Mouse (Mus musculus) MN1 (cell line): Measurements from ENCODE around the gene Poc5.

Source experiments
- DNase-seq: peaks from one replicate; pipeline ENCODE4 v3.0.0-alpha.2; 2016; ENCODE audit warnings: low spot score

Poc5 gene

DNA sequence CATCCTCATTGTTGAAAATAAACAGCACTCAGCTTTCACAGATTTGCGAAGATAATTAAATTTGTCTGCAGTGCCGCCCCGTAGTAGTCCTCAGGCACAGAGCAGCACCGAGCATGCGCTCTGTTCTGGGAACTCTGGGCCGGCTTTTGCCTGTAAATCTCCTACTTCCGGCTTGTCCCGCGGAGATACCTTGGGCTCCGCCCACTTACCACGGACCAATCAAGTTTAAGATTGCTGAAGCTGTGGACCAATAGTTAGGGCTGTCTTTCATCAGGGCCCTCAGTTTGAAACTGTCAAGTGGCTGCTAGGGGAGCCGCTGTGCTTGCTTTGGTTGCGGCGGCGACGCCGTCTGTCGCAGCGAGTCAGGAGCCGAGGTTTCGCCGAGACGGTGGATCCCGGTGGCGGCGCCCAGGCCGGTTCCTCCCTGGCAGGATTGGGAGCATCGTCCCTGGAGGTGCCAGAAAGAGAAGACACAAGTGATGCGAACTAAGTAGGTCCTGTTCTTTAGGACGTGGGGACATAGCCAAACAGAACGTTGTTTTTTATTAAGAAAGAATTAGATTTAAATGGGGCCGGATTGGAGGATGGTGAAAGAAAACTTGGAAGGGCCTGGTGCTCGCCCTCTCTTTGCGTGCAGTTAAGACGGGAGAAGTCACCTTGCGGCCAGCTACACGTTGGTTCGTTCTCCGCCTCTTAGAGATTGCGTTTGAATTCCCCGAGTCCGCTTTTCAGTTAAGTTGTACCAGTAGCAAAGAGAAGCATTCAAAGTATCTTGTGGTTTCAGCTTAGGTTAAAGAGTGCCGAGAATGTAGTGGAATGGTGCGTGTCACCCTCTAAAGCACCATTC is at the start of gene Poc5:
Poc5 (plus strand) TSS at position 253 of the 847 bp plus-strand sequence.
- peak; percentile 99 for DNase-seq

DNA sequence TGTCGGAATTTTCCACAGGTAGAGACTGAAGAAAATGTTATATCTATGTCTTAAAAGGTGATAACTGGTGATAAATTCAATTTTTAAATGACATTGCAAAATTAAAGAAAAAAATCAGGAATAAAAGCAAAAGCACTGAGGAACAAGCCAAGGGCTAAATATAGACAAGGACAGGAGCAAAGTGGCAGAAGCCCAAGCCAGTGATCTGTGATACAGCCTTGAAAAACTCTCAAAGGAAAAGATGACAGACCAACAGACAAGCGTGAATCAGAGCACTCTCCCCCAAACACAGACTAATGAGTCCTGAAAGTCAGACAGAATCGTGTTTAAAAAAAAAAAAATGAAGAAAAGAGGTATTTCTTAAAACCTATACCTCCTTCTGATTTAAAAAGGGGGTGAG is 46.6 kb upstream of the Poc5 start:
- DNase-seq = no peak

DNA sequence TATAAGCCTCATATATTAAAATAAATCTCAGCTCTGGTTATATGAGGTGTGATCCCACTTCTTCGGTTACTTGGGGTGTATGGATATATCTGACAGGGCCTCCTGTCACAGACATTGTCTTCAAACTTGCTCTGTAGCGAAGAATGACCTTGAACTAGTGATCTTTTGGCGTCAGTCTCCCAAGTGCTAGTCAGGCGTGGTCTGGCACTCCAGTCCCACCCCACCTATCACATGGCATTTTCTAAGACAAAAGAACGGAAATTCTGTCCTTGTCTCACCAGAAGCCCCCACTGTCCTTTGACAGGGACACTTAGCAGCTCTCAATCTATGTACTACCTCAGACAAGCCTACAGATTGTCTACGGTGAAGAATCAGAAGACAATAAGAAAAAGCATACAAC is 43.3 kb upstream of the Poc5 start:
- no peak for DNase-seq

DNA sequence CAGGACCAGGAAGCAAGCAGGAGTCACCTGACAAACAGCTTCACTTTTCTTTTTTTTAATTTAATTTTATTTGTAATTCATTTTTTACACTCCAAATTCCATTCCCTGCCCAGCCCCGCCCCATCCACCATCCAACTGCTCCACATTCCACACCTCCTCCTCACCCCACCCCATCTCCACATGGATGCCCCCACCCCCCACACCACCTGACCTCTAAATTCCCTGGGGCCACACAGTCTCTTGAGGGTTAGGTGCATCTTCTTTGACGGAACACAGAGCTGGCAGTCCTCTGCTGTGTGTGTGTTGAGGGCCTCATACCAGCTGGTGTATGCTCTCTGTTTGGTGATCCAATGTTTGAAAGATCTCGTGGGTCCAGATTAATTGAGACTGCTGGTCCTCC is 41.5 kb upstream of the Poc5 start:
- peak; percentile 13 for DNase-seq

DNA sequence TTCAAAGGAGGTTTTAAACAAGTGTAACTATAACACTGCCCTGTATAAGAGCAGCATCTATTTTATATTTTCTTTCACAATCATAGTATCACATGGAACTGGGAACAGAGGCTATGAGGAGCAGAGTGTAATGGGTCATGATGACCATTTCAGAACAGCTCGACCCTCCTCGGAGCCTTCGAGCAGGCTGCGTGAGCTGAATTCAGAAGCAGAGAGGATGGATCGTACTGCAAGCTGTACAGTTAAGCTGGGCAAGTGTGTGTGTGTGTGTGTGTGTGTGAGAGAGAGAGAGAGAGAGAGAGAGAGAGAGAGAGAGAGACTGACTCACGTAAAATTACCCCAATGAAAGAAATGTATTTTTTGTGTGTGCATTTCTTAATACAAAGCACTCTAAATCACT is 37.9 kb upstream of the Poc5 start:
- no peak for DNase-seq

DNA sequence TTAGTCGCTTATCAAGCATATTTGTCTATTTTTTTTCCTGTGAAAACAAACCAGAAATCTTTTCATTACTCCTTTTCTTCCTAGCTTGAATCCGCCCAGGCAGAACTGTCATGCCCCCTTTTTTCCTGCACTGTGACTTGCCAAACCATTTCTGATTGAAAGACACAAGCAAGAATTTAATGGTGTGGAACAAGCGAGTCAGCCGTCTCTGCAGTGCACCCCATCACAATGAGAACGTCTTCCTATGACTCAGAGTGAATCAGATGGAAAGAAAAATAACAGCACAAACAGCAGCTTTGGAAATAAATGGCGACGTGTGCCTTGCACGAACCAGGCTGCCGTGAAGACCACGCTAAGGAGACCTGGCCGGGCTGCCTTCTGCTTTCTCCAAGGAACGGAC is 36.8 kb upstream of the Poc5 start:
- DNase-seq = no peak

DNA sequence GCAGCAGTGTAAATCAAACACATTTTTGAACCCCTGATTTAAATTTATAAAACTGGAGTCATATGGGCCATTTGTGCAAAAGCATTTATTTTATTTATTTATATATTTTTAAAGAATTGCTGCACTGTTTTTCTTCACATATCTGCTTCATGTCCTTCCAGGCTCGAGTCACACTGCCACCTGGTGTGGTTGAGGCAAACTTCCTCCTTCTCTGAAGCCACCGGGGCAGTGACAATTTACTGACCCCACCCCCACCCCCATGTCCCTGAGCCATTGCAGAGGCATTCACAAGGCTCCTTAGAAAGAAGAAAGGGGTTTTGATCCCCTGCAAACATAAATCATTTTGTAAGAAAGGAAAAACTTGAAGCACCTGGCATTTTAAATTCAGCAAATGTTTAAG is 12.6 kb upstream of the Poc5 start:
- DNase-seq = no peak

DNA sequence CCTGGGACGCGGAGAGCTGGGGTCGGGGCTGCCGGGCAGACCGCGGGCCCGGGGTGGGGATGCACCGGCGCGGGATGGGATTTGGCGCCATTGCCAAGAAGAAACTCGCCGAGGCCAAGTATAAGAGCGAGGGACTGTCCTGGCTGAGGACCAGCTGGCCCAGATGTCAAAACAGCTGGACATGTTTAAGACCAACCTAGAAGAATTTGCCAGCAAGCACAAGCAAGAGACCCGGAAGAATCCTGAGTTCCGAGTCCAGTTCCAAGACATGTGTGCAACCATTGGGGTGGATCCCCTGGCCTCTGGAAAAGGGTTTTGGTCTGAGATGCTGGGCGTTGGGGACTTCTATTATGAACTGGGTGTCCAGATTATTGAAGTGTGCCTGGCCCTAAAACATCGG is 11.2 kb upstream of the Poc5 start:
- no peak for DNase-seq

DNA sequence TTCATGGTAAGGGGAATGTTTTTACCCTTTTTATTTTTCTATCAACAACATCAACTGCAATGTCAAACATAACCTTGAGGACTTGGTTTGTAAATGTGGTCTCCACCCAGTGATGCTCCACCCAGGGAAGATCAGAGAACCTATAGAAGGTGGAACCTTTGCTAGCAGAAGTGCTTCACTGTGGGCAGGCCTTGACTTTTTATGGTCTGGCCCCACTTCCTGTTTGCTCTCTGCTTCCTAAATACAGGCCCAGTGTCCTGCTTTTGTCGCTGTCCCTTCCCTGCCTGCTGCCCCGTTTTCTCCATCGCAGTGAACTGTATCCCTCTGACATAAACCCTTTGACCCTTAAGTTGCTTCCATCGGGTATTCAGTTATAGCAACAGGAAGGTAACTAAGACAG is 10.2 kb upstream of the Poc5 start:
- DNase-seq = no peak

DNA sequence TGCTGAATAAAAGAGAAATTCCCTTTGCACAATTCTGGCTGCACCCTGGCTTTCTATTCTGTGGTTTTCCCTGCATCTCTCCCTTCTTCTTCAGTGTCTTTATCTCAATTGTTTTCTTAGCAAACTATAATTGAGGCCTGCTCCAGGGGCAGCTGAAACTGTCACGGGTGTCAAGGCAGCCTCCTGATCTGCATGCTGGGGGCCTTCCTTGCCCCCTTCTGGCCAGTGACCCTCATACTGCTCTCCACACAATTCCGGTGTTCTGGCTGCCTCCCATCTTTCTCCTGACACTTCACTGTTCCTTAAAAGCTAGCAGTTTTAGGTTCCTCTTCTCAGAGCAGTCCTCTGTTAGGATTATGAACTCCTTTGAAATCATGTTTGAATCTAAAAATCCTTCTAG is 1.2 kb downstream of the Poc5 start:
- DNase-seq = peak; percentile 61

DNA sequence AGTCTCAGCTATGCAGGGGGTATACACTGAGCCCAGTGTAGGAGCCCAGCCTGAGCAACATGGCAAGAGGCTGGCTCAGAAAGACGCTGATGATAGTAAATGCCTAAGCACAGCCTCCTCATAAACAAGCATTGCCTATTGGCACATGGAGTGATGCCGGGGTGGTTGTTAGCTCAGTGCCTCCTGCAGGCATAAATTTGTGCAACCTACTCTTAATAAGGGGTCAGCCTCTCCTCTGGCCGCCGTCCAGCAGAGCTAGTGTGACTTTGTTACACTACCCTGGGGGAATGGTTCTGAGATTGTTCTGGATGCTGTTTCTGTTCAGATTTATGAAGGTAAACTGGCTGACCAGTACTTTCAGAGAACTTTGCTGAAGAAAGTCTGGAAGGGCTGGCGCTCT is 13.2 kb downstream of the Poc5 start:
- peak; percentile 38 for DNase-seq

DNA sequence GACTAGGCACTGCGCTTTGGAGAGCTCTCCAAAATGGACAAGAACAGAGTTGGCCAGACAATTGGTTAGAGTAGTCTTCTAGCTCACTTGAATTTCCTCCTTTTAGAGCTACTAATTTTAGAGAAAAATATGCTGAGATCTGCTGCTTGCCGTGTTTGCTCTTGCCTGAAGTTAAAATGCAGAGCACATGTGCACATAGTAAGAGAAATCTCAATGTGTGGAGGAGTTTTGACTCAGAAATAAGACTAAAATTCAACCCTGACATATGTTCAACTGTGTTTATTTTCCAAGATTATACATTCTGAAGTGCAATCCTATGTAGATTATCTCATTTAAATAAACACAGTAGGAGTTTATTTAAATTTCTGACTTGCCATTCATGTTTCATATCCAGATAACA is 17.4 kb downstream of the Poc5 start:
- DNase-seq = no peak

DNA sequence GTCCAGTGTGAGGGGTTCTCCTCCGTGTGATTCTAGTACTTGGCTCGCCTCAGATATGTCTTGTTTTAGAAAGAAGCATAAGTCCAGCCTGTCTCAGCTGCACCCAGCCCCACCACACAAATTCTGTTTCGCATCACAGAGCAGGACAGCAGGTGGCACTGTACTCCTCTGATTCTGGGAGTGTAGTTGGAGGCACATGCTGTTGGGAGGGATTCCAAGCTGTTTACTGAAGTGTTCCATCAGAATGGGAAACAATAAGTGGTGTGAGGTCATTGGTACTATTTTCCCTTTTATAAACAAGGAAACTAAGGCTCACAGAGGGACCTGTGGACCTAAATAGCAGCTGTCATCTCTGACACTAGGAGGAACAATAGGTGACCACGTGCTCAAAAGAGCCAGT is 18.9 kb downstream of the Poc5 start:
- peak; percentile 61 for DNase-seq

DNA sequence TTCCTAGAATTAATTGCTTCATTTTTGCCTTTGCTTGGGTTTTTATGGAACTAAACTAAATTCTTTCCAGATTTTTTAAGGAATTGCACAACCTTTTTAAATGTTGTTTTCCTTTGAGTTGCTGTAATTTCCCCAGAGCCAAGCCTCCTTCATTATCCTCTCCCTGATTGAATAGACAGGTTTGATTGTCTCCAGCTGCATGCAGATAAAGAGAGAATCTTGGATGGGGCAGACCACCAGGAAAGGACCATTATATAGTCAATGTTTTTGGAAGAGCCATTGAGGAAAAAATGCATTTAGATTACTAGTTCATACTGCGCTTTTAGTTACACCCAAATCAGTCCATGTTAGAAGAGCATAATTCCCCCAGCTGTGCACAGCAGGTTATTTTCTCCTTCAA is 20.7 kb downstream of the Poc5 start:
- DNase-seq = no peak

DNA sequence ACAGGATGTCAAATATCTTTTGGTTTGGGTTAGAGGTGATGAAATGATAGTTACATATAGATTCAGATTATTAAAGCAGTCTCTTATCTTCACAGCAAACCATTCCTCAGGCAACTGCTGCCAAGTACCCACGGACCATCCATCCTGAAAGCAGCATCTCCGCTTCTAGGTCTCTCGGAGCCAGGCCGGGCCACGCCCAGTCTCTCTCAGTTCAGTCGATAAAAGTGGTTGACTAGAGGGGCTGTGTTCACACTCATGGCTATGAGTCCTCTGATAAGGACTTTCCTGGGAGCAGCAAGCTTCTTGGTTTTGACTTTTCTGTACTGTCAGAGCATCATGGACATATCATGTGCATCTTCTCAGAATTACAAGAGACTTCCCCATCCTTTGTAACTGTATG is 26.3 kb downstream of the Poc5 start:
- no peak for DNase-seq

DNA sequence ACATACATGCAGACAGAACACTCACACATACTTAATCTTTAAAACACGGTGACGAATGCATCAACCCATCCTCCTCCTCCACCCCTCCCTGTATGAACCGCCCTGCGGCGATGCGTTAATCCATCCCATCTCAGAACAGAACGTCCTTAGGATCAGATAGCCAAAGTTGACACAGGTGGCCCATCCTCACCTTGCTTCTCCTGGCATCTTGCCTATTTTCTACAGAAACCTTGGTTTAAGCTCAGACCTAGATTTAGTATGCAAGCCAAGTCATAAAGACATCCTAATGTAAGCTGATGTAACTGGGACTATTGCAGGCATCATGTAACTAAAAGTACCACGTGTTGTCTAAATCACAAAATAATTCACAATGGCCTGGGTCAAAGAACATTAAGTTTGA is 28.3 kb downstream of the Poc5 start:
- DNase-seq = no peak

DNA sequence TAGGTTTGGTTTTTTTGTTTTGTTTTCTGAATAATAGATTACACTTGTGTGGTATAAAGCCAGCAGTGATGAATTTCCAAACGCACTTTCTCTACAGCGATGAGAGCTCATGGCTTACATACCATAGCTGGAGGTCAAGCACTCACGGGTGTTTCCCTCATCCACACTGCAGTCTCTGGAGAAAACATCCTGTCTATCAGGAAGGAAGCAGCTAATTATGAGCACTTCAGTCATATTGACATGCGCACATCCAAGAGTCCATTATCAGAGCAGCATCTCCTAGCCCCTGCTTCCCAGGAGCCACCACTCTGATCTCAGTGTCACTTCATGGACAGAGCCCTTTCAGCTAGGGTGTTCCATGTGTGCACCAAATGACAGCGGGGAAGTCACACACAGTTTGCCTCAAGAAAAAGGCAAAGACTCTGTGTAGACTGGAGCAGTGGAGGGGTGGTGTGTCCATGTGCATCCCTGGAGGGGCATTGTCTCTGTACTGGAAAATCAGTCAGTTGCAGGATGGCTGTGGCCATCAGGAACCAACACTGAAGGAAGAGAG is 29.2 kb downstream of the Poc5 start:
- DNase-seq = no peak

DNA sequence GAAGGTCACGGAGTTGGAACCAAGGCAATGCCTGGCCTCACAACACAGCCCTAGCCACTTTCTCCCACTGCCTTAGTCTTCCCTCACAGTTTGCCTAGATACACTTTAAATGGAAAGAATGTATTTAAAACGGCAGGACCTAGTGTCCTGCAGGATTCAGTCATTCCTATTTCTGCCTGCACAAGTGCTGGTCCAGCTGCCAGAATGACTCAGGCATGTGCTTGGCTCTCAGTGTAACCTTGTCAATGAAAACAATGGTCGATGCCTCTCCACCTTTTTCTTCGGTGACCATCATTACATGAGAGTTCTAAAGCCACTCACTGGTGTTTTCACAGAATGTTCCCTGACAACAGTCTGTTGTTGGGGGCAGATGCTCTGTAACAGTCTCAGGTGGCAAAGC is 30.4 kb downstream of the Poc5 start:
- DNase-seq = no peak

DNA sequence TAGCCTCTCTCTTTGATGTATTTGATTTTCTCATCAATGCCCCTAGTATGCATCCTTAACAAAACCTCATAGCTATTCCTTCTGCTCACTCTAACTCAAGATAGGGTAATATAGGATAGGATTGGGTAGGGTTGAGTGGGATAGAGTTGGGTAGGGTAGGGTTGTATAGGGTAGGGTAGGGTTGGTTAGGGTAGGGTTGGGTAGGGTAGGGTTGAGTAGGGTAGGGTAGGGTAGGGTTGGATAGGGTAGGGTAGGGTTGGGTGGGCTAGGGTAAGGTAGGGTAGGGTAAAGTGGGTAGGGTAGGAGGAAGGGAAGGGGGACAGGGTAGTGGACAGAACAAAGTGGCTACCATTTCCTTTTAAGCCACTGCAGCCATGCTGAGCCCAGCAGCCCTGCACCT is 33.1 kb downstream of the Poc5 start:
- no peak for DNase-seq

DNA sequence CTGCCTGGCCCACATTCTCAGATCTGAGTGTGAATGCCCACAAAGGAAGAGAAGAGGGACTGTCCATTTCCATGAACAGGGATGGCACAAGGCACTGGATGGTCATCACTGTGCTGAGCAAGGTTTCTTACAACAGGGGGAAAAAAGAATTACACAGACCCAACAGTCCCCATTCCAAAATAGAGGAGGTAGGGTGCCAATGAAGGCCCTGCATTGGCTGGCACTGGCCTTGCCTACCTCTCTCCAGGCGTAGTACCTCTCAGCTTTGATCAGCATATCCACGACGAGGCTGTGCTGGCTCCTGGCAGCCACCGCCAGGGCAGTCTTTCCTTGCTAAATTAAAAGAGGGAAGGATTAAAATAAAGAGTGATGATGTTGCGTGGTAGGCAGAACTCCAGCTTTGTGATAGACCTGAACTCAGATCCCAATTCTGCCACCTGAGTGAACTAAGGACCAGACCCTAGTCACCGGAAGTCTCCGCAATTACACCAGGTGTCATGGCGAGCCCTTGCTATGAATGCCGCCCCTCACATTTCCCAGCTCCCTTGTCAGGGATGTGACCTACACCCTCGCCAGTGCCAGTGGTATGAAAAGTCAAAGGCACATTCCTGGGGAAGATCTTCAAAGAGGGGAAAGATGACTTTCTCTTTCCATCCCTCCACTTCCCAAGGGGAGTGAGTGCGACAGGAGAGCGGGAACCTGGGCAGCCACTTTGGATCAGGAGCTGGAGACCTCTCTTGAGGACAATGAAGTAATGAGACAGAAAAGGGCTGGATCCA is 36.6 kb downstream of the Poc5 start:
- no peak for DNase-seq

DNA sequence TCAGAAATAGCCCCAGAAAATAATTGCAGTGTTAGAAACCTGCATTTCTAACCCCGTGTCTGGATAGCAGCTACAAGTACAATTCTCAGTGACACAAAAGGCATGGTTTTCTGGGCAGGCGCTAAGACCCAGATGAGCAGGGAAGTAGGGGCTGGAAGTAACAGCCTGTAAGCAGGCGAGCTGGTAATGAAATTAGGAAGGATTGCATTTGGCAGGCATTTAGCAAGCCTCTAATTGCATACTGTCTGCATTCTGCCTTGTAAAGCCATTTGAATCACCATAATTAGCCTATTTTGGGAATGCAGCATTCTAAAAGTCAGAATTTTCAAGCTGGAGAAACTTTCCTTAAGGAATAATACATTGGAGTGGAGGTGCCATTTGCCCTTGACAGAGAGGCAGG is 38.0 kb downstream of the Poc5 start:
- DNase-seq = peak; percentile 81

DNA sequence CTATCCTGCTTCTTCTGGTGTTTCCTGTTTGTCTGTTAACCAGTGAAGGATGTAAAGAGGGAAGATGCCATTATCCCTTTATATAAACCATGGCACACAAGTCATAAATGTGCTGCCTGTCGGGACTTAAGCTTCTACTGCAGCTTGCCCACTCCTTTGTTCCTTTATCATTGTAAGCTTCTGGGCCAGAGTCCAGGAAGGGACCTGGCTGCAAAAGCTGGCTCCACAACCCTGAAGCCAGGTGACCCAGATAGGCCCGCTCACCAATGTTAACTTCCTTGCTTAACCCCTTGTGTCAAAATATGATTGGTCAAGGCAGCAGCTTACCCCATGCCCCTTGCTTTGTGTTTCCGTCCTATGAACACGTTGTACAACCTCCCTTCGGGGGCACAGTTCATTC is 40.4 kb downstream of the Poc5 start:
- DNase-seq = no peak

DNA sequence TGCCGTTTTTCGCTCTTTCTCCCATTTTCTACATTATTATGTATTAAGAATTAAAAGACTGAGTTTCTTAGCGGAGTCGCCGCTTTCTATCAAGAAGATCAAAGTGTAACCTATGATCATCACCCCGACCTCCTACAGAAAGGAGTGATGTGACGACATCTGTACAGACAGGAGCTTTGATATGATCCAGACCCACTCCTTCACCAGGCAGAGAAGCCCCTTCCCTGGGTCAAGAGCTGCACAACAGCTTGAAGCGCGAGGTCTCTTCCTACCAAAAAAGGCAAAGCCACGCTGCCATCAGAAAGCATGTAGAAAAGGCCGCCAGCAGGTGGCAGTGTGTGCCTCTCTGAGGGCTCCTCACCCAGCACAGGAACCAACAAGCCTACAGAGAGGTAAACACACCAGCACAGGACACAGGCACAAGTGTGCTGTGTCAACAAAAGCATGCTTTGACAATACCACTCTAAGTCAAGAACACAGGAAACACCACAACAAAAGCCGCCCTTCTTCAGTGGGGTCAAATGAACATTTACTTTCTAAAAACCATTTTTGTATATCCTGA is 43.6 kb downstream of the Poc5 start:
- peak; percentile 88 for DNase-seq
